Mouse (Mus musculus): Measurements from ENCODE around the gene Sema4c. TPM values are rescaled to one million over a fixed set of nuclear protein-coding genes. Genes with fewer than 3 reads are reported as not detected.

The Sema4c gene
- total RNA-seq, 1 experiment = 10.0 TPM

DNA sequence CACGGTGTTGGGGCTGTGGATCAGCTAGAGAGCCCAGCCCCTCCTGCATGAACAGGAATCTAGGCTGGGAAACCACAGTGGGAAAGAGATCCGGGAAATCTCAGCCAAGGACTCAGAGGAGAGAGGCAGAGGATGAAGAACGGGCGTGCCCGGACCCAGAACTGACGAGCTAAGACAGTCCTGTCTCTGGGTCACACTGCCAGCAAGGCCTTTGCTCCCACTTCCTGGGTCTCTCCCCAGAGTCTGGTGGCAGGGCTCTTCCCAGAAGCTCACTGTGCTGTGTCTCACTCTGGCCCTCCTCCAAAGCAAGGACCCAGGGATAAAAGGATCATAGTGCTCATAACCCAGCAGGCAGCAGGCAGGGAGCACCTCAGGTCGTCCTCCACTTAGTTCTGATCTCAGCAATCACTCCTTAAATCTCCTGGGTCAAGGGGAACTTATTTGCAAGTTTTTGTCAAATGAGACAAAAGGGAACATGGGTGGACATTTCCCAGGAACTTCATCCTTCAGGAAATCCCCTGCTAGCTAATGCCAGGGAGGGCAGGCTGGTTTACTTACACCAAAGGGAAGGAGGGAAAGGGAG lies 11.6 kb upstream of the Sema4c start:
- no peak overlapping the region for H3K4me3 ChIP-seq (ENCODE audit: insufficient read depth in 1 of 2, low read depth in 1 of 2, low read length in 2 of 2, poor library complexity in 1 of 2, severe bottlenecking in 1 of 2)
- peaks cover 2 to 44% of the 10 kb centered on the region in 2 experiments; a peak in 2 of 4 replicates for H3K4me1 ChIP-seq (ENCODE audit: control insufficient read depth in 2 of 2, insufficient read depth in 2 of 2, low read length in 2 of 2, poor library complexity in 1 of 2)
- in situ Hi-C loops (cut with MboI; ENCODE audit: low sequenced_read_pairs in 2 of 2, unreplicated experiment in 2 of 2) = no loop called here
- no peaks in the 10 kb centered on the region for H3K36me3 ChIP-seq (ENCODE audit: control insufficient read depth, insufficient read depth, low read length, poor library complexity, severe bottlenecking)
- H3K9ac ChIP-seq (ENCODE audit: insufficient read depth, low read depth, low read length, poor library complexity, severe bottlenecking) = no peak overlapping the region
- H3K27ac ChIP-seq (ENCODE audit: insufficient read depth, low read depth, low read length, poor library complexity, severe bottlenecking) = no peak overlapping the region
- no peaks in the 10 kb centered on the region for H3K9me3 ChIP-seq (ENCODE audit: control insufficient read depth, insufficient read depth, low read depth, low read length)
- TF ChIP-seq ZC3H11A (IDR thresholded peaks at IDR 0.05; ENCODE audit: borderline replicate concordance, low read depth, low read length) (no peak), MAFK (IDR thresholded peaks at IDR 0.05; ENCODE audit: insufficient read depth, low read depth, low read length) (no peak), CHD2 (IDR thresholded peaks at IDR 0.05; ENCODE audit: low read depth, low read length) (no peak), HCFC1 (IDR thresholded peaks at IDR 0.05; ENCODE audit: borderline replicate concordance, insufficient read depth, low read length) (no peak), ZNF384 (IDR thresholded peaks at IDR 0.05; ENCODE audit: low read depth, low read length) (no peak)
- DNase-seq (ENCODE audit: low read depth, low spot score) = no peak

DNA sequence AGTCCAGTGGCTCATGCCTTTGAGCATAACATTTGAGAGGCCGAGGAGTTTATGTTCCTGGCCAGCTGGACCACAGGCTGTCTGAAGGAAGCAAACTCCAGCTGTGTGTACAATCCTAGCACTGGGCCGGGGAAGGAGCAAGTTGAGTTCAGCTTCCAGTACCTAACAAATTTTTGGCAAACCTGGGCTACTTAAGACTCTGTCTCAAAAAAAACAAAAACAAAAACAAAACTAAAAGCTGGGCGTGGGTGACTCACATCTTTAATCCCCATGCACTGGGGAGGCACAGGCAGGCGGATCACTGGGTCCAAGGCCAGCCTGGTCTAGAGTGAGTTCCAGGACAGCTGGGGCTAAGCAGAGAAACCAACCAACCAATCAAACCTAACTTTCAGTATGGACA lies 10.6 kb upstream of the Sema4c start:
- no peak for DNase-seq (ENCODE audit: low read depth, low spot score)
- H3K9ac ChIP-seq (ENCODE audit: insufficient read depth, low read depth, low read length, poor library complexity, severe bottlenecking) = no peak overlapping the region
- no peak overlapping the region for H3K4me3 ChIP-seq (ENCODE audit: insufficient read depth in 1 of 2, low read depth in 1 of 2, low read length in 2 of 2, poor library complexity in 1 of 2, severe bottlenecking in 1 of 2)
- H3K4me1 ChIP-seq (ENCODE audit: control insufficient read depth in 2 of 2, insufficient read depth in 2 of 2, low read length in 2 of 2, poor library complexity in 1 of 2) = peaks cover 2 to 35% of the 10 kb centered on the region in 2 experiments; a peak in 2 of 4 replicates
- no peaks in the 10 kb centered on the region for H3K36me3 ChIP-seq (ENCODE audit: control insufficient read depth, insufficient read depth, low read length, poor library complexity, severe bottlenecking)
- H3K27ac ChIP-seq (ENCODE audit: insufficient read depth, low read depth, low read length, poor library complexity, severe bottlenecking) = no peak overlapping the region
- in situ Hi-C loops (cut with MboI; ENCODE audit: low sequenced_read_pairs in 2 of 2, unreplicated experiment in 2 of 2) = no loop called here
- TF ChIP-seq ZNF384 (IDR thresholded peaks at IDR 0.05; ENCODE audit: low read depth, low read length) = no peak
- TF ChIP-seq MAFK (IDR thresholded peaks at IDR 0.05; ENCODE audit: insufficient read depth, low read depth, low read length) = no peak
- no peak for TF ChIP-seq HCFC1 (IDR thresholded peaks at IDR 0.05; ENCODE audit: borderline replicate concordance, insufficient read depth, low read length)
- TF ChIP-seq ZC3H11A (IDR thresholded peaks at IDR 0.05; ENCODE audit: borderline replicate concordance, low read depth, low read length) = no peak
- TF ChIP-seq CHD2 (IDR thresholded peaks at IDR 0.05; ENCODE audit: low read depth, low read length) = no peak
- no peaks in the 10 kb centered on the region for H3K9me3 ChIP-seq (ENCODE audit: control insufficient read depth, insufficient read depth, low read depth, low read length)

DNA sequence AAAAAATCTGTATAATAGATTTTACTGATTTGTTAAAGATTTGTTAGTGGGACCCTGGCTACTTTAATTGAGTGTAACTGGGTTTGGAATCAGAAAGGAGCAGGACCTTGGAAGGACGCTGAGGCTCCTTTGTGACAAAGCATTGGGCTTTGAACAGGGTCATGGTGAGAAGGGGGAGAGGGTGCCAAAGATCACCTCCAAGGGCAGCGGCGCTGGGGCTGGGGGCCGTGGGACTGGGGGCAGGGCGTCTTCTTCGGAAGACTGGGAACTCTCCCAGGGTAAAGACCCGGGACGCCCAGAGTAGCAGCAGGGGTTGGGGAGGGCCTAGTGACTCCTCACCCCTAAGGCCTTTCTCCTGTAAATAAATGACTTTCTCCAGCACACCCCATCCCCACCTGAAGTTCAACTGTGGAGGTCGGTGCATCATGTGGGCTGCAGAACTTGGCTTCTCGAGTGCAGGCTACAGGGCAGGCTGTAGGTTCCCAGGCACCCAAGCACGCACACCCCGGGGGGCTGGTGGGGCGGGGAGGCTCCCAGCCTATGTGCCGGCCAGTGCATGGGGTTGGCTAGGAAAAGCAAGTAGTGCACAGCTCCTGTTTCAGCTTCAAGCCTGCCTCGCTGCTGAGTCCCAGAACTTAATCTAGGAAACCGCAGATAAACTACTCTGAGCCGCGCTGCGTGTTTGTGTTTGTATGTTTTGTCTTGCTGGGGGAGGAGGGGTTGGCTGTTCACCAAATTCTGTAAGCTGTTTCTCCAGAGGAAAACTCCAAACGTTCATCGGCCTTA lies 9.9 kb upstream of the Sema4c start:
- H3K36me3 ChIP-seq (ENCODE audit: control insufficient read depth, insufficient read depth, low read length, poor library complexity, severe bottlenecking) = no peaks in the 10 kb centered on the region
- no peak overlapping the region for H3K27ac ChIP-seq (ENCODE audit: insufficient read depth, low read depth, low read length, poor library complexity, severe bottlenecking)
- no peak overlapping the region for H3K4me3 ChIP-seq (ENCODE audit: insufficient read depth in 1 of 2, low read depth in 1 of 2, low read length in 2 of 2, poor library complexity in 1 of 2, severe bottlenecking in 1 of 2)
- no peak overlapping the region for H3K9ac ChIP-seq (ENCODE audit: insufficient read depth, low read depth, low read length, poor library complexity, severe bottlenecking)
- H3K4me1 ChIP-seq (ENCODE audit: control insufficient read depth in 2 of 2, insufficient read depth in 2 of 2, low read length in 2 of 2, poor library complexity in 1 of 2) = peaks cover 2 to 28% of the 10 kb centered on the region in 2 experiments; a peak in 2 of 4 replicates
- H3K9me3 ChIP-seq (ENCODE audit: control insufficient read depth, insufficient read depth, low read depth, low read length) = no peaks in the 10 kb centered on the region
- in situ Hi-C loops (cut with MboI; ENCODE audit: low sequenced_read_pairs in 2 of 2, unreplicated experiment in 2 of 2) = no loop called here
- no peak for TF ChIP-seq CHD2 (IDR thresholded peaks at IDR 0.05; ENCODE audit: low read depth, low read length)
- no peak for TF ChIP-seq HCFC1 (IDR thresholded peaks at IDR 0.05; ENCODE audit: borderline replicate concordance, insufficient read depth, low read length)
- no peak for TF ChIP-seq ZNF384 (IDR thresholded peaks at IDR 0.05; ENCODE audit: low read depth, low read length)
- no peak for TF ChIP-seq ZC3H11A (IDR thresholded peaks at IDR 0.05; ENCODE audit: borderline replicate concordance, low read depth, low read length)
- no peak for TF ChIP-seq MAFK (IDR thresholded peaks at IDR 0.05; ENCODE audit: insufficient read depth, low read depth, low read length)
- no peak for DNase-seq (ENCODE audit: low read depth, low spot score)

DNA sequence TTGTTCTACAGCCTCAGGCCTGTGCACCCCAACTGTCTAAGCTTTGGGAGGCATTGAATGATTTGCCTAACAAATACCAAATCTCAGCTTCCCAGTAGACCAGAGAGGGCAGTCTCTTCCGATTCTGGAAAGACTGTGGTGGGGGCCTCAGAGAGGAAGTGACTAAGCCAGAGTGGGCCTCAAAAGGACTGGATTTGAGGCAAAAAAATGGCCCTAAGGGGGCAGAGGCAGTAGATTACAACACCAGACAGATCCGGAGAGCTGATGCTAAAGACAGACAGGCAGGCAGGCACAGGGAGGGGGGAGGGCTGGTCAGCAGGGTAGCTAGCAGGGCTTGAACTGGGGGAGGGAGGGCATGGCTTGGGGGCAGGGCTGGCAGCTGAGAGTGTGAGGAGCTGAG lies 8.3 kb upstream of the Sema4c start:
- TF ChIP-seq ZNF384 (IDR thresholded peaks at IDR 0.05; ENCODE audit: low read depth, low read length) = no peak
- TF ChIP-seq CHD2 (IDR thresholded peaks at IDR 0.05; ENCODE audit: low read depth, low read length) = no peak
- TF ChIP-seq ZC3H11A (IDR thresholded peaks at IDR 0.05; ENCODE audit: borderline replicate concordance, low read depth, low read length) = no peak
- TF ChIP-seq HCFC1 (IDR thresholded peaks at IDR 0.05; ENCODE audit: borderline replicate concordance, insufficient read depth, low read length) = no peak
- no peak for TF ChIP-seq MAFK (IDR thresholded peaks at IDR 0.05; ENCODE audit: insufficient read depth, low read depth, low read length)
- H3K9ac ChIP-seq (ENCODE audit: insufficient read depth, low read depth, low read length, poor library complexity, severe bottlenecking) = no peak overlapping the region
- H3K4me1 ChIP-seq (ENCODE audit: control insufficient read depth in 2 of 2, insufficient read depth in 2 of 2, low read length in 2 of 2, poor library complexity in 1 of 2) = peaks cover 2 to 31% of the 10 kb centered on the region in 2 experiments; a peak in 2 of 4 replicates
- in situ Hi-C loops (cut with MboI; ENCODE audit: low sequenced_read_pairs in 2 of 2, unreplicated experiment in 2 of 2) = no loop called here
- no peak for DNase-seq (ENCODE audit: low read depth, low spot score)
- H3K36me3 ChIP-seq (ENCODE audit: control insufficient read depth, insufficient read depth, low read length, poor library complexity, severe bottlenecking) = no peaks in the 10 kb centered on the region
- no peak overlapping the region for H3K4me3 ChIP-seq (ENCODE audit: insufficient read depth in 1 of 2, low read depth in 1 of 2, low read length in 2 of 2, poor library complexity in 1 of 2, severe bottlenecking in 1 of 2)
- no peak overlapping the region for H3K27ac ChIP-seq (ENCODE audit: insufficient read depth, low read depth, low read length, poor library complexity, severe bottlenecking)
- H3K9me3 ChIP-seq (ENCODE audit: control insufficient read depth, insufficient read depth, low read depth, low read length) = no peaks in the 10 kb centered on the region
